Mouse (Mus musculus): ENCODE results near the gene Spa17.

- no peak for TF ChIP-seq CTCF (IDR thresholded peaks at IDR 0.05; ENCODE audit: low read depth, low read length)
- TF ChIP-seq POLR2A (IDR thresholded peaks at IDR 0.05; ENCODE audit: borderline replicate concordance, low read depth, low read length): no peak
Observed at GRCm38 (mm10) chr9:37656931-37657481, 43.5 kb upstream of the Spa17 start, which contains the start of gene Tbrg1.
